Mouse (Mus musculus) small intestine, adult 2 months (tissue): ENCODE results near the gene Itm2b.

Experiments
- CTCF ChIP-seq: fragments of 200-500 bp; IDR thresholded peaks from 2 replicates; pipeline ENCODE4 v1.5.1; 2012; ENCODE audit warnings: low read depth, mild to moderate bottlenecking, control low read depth, inconsistent platforms, low read length, moderate library complexity, mixed read lengths; ENCODE audit not compliant: insufficient replicate concordance, insufficient read length; ENCODE audit errors: extremely low read depth
- POLR2A ChIP-seq: fragments of 200-500 bp; IDR thresholded peaks from 2 replicates; pipeline ENCODE4 v1.6.1; 2012; ENCODE audit warnings: low read depth, mild to moderate bottlenecking, control low read depth, inconsistent platforms, low read length, moderate library complexity

DNA sequence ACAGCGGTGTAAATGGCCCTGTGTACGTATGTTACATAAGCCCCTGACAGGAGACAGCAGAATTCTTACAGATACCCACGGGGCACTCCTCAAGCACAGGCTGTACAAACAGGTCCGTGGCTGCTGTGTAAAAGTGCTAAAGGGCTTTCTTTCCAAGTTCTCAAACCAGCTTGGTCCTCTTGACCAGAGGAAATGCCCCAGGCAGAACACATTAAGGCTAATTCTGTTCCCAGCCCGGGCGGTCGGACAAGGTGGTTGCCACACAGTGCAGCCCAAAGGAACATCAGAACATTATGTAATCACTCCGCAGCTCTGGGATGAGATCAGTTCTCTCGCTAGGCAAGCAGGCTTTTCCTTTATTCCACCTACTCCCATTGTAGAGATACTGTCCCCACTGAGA, 2.4 kb downstream of the Itm2b start:
- TF ChIP-seq CTCF (no peak), POLR2A (0 out of 2 replicates have a peak, but pooled peaks have one; percentile 25)
